Mouse (Mus musculus) spleen, adult 2 months (tissue): ENCODE data around the gene Mfap5.

Experiments used
- CTCF ChIP-seq: fragments of 200-500 bp; IDR thresholded peaks from 2 replicates; pipeline ENCODE4 v1.5.1; 2011; ENCODE audit warnings: mild to moderate bottlenecking, inconsistent platforms; ENCODE audit not compliant: insufficient read depth, insufficient read length, insufficient replicate concordance; ENCODE audit errors: extremely low read depth
- POLR2A ChIP-seq: fragments of 200-500 bp; IDR thresholded peaks from 2 replicates; pipeline ENCODE4 v1.6.1; 2011; ENCODE audit warnings: low read depth, low read length, inconsistent platforms

DNA sequence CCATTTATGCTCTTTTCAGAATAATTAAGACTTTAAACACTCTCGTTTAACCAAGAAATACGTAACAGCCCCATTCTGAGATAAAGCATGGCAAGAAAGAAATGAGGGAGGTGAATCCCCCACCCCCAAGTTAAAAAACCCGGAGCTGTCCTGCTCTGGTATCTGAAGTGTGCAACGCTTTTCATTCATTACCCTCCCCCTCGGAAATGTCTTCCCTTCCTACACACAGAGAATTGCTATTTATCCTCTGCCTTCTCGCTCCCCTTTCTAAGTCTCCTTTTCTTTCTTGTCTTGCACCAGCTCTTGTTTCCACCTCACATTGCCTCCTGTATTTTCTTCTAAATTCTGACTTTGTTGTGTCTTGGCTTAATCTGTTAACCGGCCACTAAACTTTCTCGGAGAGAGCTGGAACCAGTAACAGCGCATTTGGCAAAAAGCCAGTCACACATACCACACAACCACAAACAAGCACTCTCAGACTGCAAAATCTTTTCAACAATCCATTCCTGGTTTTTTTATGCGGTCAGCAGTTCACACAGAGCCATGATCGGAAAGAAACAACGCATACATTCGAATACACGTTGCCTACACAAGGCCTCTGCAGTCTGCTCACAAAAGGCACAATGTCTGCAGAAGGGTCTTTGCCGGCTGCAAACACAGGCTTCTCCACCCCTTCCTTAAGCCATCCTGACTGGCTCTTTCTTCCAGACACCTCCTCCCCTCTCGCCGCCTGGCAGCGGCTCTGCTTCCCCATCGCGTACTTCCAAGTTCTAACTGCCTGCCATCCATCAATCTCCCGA lies 10.4 kb upstream of the Mfap5 start:
- no peak for TF ChIP-seq CTCF
- no peak for TF ChIP-seq POLR2A
